Mouse (Mus musculus): ENCODE measurements at regions not wholly inside any gene's neighbourhood (a gene's known extent, or its start where the extent isn't known, plus 50 kb on each side); places are given as distances from the start of the nearest gene placed in this dataset.

GRCm38 (mm10) chr14:61866532-61867268 lies 259.4 kb downstream of the Kcnrg start:
- intact Hi-C loops (cut with DNase I): no loop called here
- no peak for DNase-seq (ENCODE audit: low spot score)

GRCm38 (mm10) chr14:61874206-61874605 lies 266.9 kb downstream of the Kcnrg start:
- DNase-seq (ENCODE audit: low spot score): no peak
- intact Hi-C loops (cut with DNase I): no loop called here

- no peak for DNase-seq (ENCODE audit: low spot score)
- intact Hi-C loops (cut with DNase I): no loop called here
These were observed 272.2 kb downstream of the Kcnrg start for GRCm38 (mm10) chr14:61879416-61879815.

- intact Hi-C loops (cut with DNase I): no loop called here
- no peak for DNase-seq (ENCODE audit: low spot score)
These were observed 273.4 kb downstream of the Kcnrg start for GRCm38 (mm10) chr14:61880514-61881259.

GRCm38 (mm10) chr14:61885241-61886015 lies 278.2 kb downstream of the Kcnrg start:
- DNase-seq (ENCODE audit: low spot score): no peak
- intact Hi-C loops (cut with DNase I): no loop called here

- no peak for DNase-seq (ENCODE audit: low spot score)
- intact Hi-C loops (cut with DNase I): no loop called here
These were observed 282.4 kb downstream of the Kcnrg start for GRCm38 (mm10) chr14:61889626-61890025.

- no peak for DNase-seq (ENCODE audit: low spot score)
- intact Hi-C loops (cut with DNase I): no loop called here
These were observed 286.5 kb downstream of the Kcnrg start for GRCm38 (mm10) chr14:61893786-61894185.

GRCm38 (mm10) chr14:61896879-61897278 lies 289.6 kb downstream of the Kcnrg start:
- intact Hi-C loops (cut with DNase I): no loop called here
- DNase-seq (ENCODE audit: low spot score): no peak

GRCm38 (mm10) chr14:61898664-61899063 lies 291.4 kb downstream of the Kcnrg start:
- intact Hi-C loops (cut with DNase I): no loop called here

GRCm38 (mm10) chr14:61904426-61905124 lies 297.3 kb downstream of the Kcnrg start:
- intact Hi-C loops (cut with DNase I): no loop called here
- no peak for DNase-seq (ENCODE audit: low spot score)

More at GRCm38 (mm10) chr14:61898664-61899063, 291.4 kb downstream of the Kcnrg start:
- no peak for DNase-seq (ENCODE audit: low spot score)

GRCm38 (mm10) chr14:61918113-61918512 lies 310.9 kb downstream of the Kcnrg start:
- intact Hi-C loops (cut with DNase I): no loop called here
- DNase-seq (ENCODE audit: low spot score): no peak

GRCm38 (mm10) chr14:61931811-61932210 lies 324.6 kb downstream of the Kcnrg start:
- DNase-seq (ENCODE audit: low spot score): no peak
- intact Hi-C loops (cut with DNase I): no loop called here

GRCm38 (mm10) chr14:61941682-61942081 lies 334.4 kb downstream of the Kcnrg start:
- intact Hi-C loops (cut with DNase I): no loop called here
- DNase-seq (ENCODE audit: low spot score): no peak

- no peak for DNase-seq (ENCODE audit: low spot score)
- intact Hi-C loops (cut with DNase I): no loop called here
These were observed 338.4 kb downstream of the Kcnrg start for GRCm38 (mm10) chr14:61945659-61946058.

- intact Hi-C loops (cut with DNase I): no loop called here
- DNase-seq (ENCODE audit: low spot score): no peak
These were observed 342.2 kb downstream of the Kcnrg start for GRCm38 (mm10) chr14:61949446-61949845.

GRCm38 (mm10) chr14:61950004-61950403 lies 342.4 kb upstream of the Rnaseh2b start:
- intact Hi-C loops (cut with DNase I): no loop called here

GRCm38 (mm10) chr14:61953029-61953428 lies 339.4 kb upstream of the Rnaseh2b start:
- no peak for DNase-seq (ENCODE audit: low spot score)
- intact Hi-C loops (cut with DNase I): no loop called here

More at GRCm38 (mm10) chr14:61950004-61950403, 342.4 kb upstream of the Rnaseh2b start:
- DNase-seq (ENCODE audit: low spot score): no peak

GRCm38 (mm10) chr14:61955416-61955815 lies 337.0 kb upstream of the Rnaseh2b start:
- DNase-seq (ENCODE audit: low spot score): no peak
- intact Hi-C loops (cut with DNase I): no loop called here

- intact Hi-C loops (cut with DNase I): no loop called here
- no peak for DNase-seq (ENCODE audit: low spot score)
These were observed 332.0 kb upstream of the Rnaseh2b start for GRCm38 (mm10) chr14:61960243-61960957.

All from heart, postnatal 25 days (tissue).